Mouse (Mus musculus) spleen, adult 2 months (tissue): Measurements from ENCODE around the gene Catsper4. TPM values are rescaled to one million over a fixed set of nuclear protein-coding genes. Genes with fewer than 3 reads are reported as not detected.

ENCODE experiments used
- DNase-seq, 2 experiments: peaks; one replicate each; pipeline versions ENCODE4 v3.0.0 to v3.0.0-alpha.2; 2012 to 2021; ENCODE audit warnings: low spot score in 2 of 2, low read depth in 1 of 2
- H3K27ac ChIP-seq: fragments of 200-500 bp; 2 replicates; pipeline ENCODE4 v1.5.1; 2012; ENCODE audit warnings: low read length, inconsistent platforms; ENCODE audit not compliant: insufficient read depth
- H3K27me3 ChIP-seq: fragments of 200-500 bp; 2 replicates; pipeline ENCODE4 v1.6.1; 2012; ENCODE audit warnings: mild to moderate bottlenecking, moderate library complexity, low read length, inconsistent platforms; ENCODE audit not compliant: control insufficient read depth, insufficient read depth
- H3K36me3 ChIP-seq: fragments of 200-500 bp; 2 replicates; pipeline ENCODE4 v1.6.1; 2012; ENCODE audit warnings: mild to moderate bottlenecking, low read length, inconsistent platforms; ENCODE audit not compliant: control insufficient read depth, insufficient read depth
- H3K4me1 ChIP-seq: fragments of 200-500 bp; 2 replicates; pipeline ENCODE4 v1.6.1; 2011; ENCODE audit warnings: inconsistent platforms; ENCODE audit not compliant: control insufficient read depth, insufficient read depth, insufficient read length
- H3K4me3 ChIP-seq: fragments of 200-500 bp; 2 replicates; pipeline ENCODE4 v1.5.1; 2011; ENCODE audit warnings: mild to moderate bottlenecking, inconsistent platforms; ENCODE audit not compliant: insufficient read depth, insufficient read length; ENCODE audit errors: extremely low read depth
- CTCF ChIP-seq: fragments of 200-500 bp; IDR thresholded peaks from 2 replicates; pipeline ENCODE4 v1.5.1; 2011; ENCODE audit warnings: mild to moderate bottlenecking, inconsistent platforms; ENCODE audit not compliant: insufficient read depth, insufficient read length, insufficient replicate concordance; ENCODE audit errors: extremely low read depth
- POLR2A ChIP-seq: fragments of 200-500 bp; IDR thresholded peaks from 2 replicates; pipeline ENCODE4 v1.6.1; 2011; ENCODE audit warnings: low read depth, low read length, inconsistent platforms
- WGBS: fragments of 180-500 bp; shearing (Covaris S2); methylation state at CpG from one replicate; pipeline ENCODE4 v1.1.7; 2018; 5-methylcytosine and 5-hydroxymethylcytosine counted together
- polyA plus RNA-seq: library from polyadenylated mRNA; depleted of rRNA; stranded (reverse); fragments of >200 nt; gene quantifications from 2 replicates; pipeline ENCODE4 v1.2.3, GENCODE M21; 2012

Catsper4 gene
- polyA plus RNA-seq, 1 experiment = not detected

- Histone ChIP-seq H3K27ac (no peak overlapping the region), H3K36me3 (no peaks in the 10 kb centered on the region), H3K4me3 (no peak overlapping the region), H3K27me3 (peaks cover 25% of the 10 kb centered on the region), H3K4me1 (peaks cover 5% of the 10 kb centered on the region)
- TF ChIP-seq CTCF (no peak), POLR2A (no peak)
- 70% methylated on average over 27 of the region's 27 CpGs for WGBS
- no peak for DNase-seq
Observed at GRCm38 (mm10) chr4:134250116-134250929, 23.1 kb upstream of the Catsper4 start.

GRCm38 (mm10) chr4:134249651-134250050 lies 22.5 kb upstream of the Catsper4 start:
- Histone ChIP-seq H3K27ac (no peak overlapping the region), H3K4me3 (no peak overlapping the region), H3K27me3 (peaks cover 25% of the 10 kb centered on the region), H3K36me3 (no peaks in the 10 kb centered on the region), H3K4me1 (peaks cover 8% of the 10 kb centered on the region)
- WGBS = 7% methylated on average over 30 of the region's 30 CpGs
- TF ChIP-seq CTCF (peak; percentile 76; the same call in 1 of the 2 replicates), POLR2A (no peak)
- DNase-seq = peak; percentile 18 to 66

- no peak for DNase-seq
- TF ChIP-seq CTCF = no peak
- TF ChIP-seq POLR2A = no peak
- H3K4me3 ChIP-seq = no peak within 1 kb of the TSS
Observed at GRCm38 (mm10) chr4:134246719-134247258, 19.6 kb upstream of the Catsper4 start, which contains the start of gene Gm30191. Gm30191 (plus strand) TSS chr4:134246935.

GRCm38 (mm10) chr4:134246256-134246655 lies 19.1 kb upstream of the Catsper4 start:
- no peak overlapping the region for H3K27ac ChIP-seq
- 61% methylated on average over 4 of the region's 4 CpGs for WGBS
- no peak overlapping the region for H3K4me3 ChIP-seq
- peaks cover 9% of the 10 kb centered on the region for H3K27me3 ChIP-seq
- H3K4me1 ChIP-seq = peaks cover 9% of the 10 kb centered on the region
- DNase-seq = no peak
- no peak for TF ChIP-seq POLR2A
- TF ChIP-seq CTCF = no peak
- no peaks in the 10 kb centered on the region for H3K36me3 ChIP-seq

More at GRCm38 (mm10) chr4:134246719-134247258, 19.6 kb upstream of the Catsper4 start, which contains the start of gene Gm30191:
- WGBS = 83% methylated on average over 7 of the region's 7 CpGs
- H3K36me3 ChIP-seq = no peaks in the 10 kb centered on the region
- H3K27ac ChIP-seq = no peak within 1 kb of the TSS
- H3K4me1 ChIP-seq = peaks cover 9% of the 10 kb centered on the region
- H3K27me3 ChIP-seq = peaks cover 14% of the 10 kb centered on the region

- peak; percentile 86 for TF ChIP-seq CTCF
- no peak; the same call in 1 of the 2 replicates for TF ChIP-seq POLR2A
- Histone ChIP-seq H3K27me3 (peaks cover 6% of the 10 kb centered on the region), H3K4me1 (peaks cover 4% of the 10 kb centered on the region; the same call in 1 of the 2 replicates), H3K36me3 (no peaks in the 10 kb centered on the region), H3K4me3 (peak within 1 kb of the TSS; percentile 97), H3K27ac (no peak within 1 kb of the TSS)
- under 1% methylated on average over 60 of the region's 60 CpGs for WGBS
- DNase-seq = peak; percentile 80 to 94
Observed at GRCm38 (mm10) chr4:134245148-134245843, 18.1 kb upstream of the Catsper4 start, which contains the start of gene Zfp593. Zfp593 (minus strand) TSS chr4:134245592.

GRCm38 (mm10) chr4:134243516-134244250 lies 16.5 kb upstream of the Catsper4 start, which contains the start of gene E130218I03Rik:
E130218I03Rik (plus strand) TSS chr4:134243662.
- H3K27me3 ChIP-seq = no peaks in the 10 kb centered on the region; the same call in 1 of the 2 replicates
- H3K36me3 ChIP-seq = no peaks in the 10 kb centered on the region
- no peak within 1 kb of the TSS for H3K4me3 ChIP-seq
- H3K27ac ChIP-seq = no peak within 1 kb of the TSS
- TF ChIP-seq POLR2A = no peak
- TF ChIP-seq CTCF = no peak
- peaks cover 4% of the 10 kb centered on the region; the same call in 1 of the 2 replicates for H3K4me1 ChIP-seq
- no peak for DNase-seq
- 91% methylated on average over 17 of the region's 17 CpGs for WGBS
